Mouse (Mus musculus) kidney, adult 2 months (tissue): ENCODE data around the gene Krt87. TPM values are rescaled to one million over a fixed set of nuclear protein-coding genes. Genes with fewer than 3 reads are reported as not detected.

Source experiments
- DNase-seq: peaks from one replicate; pipeline ENCODE4 v3.0.0; 2021
- H3K27ac ChIP-seq: fragments of 200-500 bp; 2 replicates; pipeline ENCODE4 v1.5.1; 2012; ENCODE audit warnings: low read depth, low read length, control low read depth, inconsistent platforms; ENCODE audit not compliant: insufficient read depth
- H3K27me3 ChIP-seq: fragments of 200-500 bp; replicated peaks from 2 replicates; pipeline ENCODE4 v1.6.1; 2012; ENCODE audit warnings: mild to moderate bottlenecking, moderate library complexity, low read length, inconsistent platforms; ENCODE audit not compliant: control insufficient read depth, insufficient read depth
- H3K36me3 ChIP-seq: fragments of 200-500 bp; 2 replicates; pipeline ENCODE4 v1.6.1; 2012; ENCODE audit warnings: mild to moderate bottlenecking, moderate library complexity, low read length, inconsistent platforms; ENCODE audit not compliant: control insufficient read depth, insufficient read depth
- H3K4me1 ChIP-seq: fragments of 200-500 bp; 2 replicates; pipeline ENCODE4 v1.6.1; 2011; ENCODE audit warnings: low read length; ENCODE audit not compliant: control insufficient read depth, insufficient read depth
- H3K4me3 ChIP-seq: fragments of 200-500 bp; 2 replicates; pipeline ENCODE4 v1.5.1; 2011; ENCODE audit warnings: mild to moderate bottlenecking, low read depth, low read length, control low read depth; ENCODE audit not compliant: insufficient read depth
- CTCF ChIP-seq: fragments of 200-500 bp; conservative IDR thresholded peaks from 2 replicates; pipeline ENCODE4 v1.5.1; 2011; ENCODE audit warnings: low read depth, mild to moderate bottlenecking, control low read depth, low read length, moderate library complexity, mixed read lengths; ENCODE audit not compliant: insufficient read depth, insufficient read length
- POLR2A ChIP-seq: fragments of 200-500 bp; IDR thresholded peaks from one replicate; pipeline ENCODE4 v1.6.1; 2011; ENCODE audit warnings: low read depth, low read length, control low read depth
- WGBS: fragments of 180-500 bp; shearing (Covaris S2); methylation state at CpG from one replicate; pipeline ENCODE4 v1.1.7; 2018; 5-methylcytosine and 5-hydroxymethylcytosine counted together
- polyA plus RNA-seq: library from polyadenylated mRNA; depleted of rRNA; stranded (reverse); fragments of >200 nt; gene quantifications from 2 replicates; pipeline ENCODE4 v1.2.3, GENCODE M21; 2012

Gene Krt87
- polyA plus RNA-seq, 1 experiment = not detected

GRCm38 (mm10) chr15:101420903-101421302 lies 17.7 kb downstream of the Krt87 start:
- Histone ChIP-seq H3K36me3 (no peaks in the 10 kb centered on the region), H3K27me3 (no peaks in the 10 kb centered on the region), H3K4me3 (no peak overlapping the region), H3K4me1 (no peaks in the 10 kb centered on the region; the same call in 1 of the 2 replicates), H3K27ac (no peak overlapping the region)
- TF ChIP-seq POLR2A (no peak), CTCF (no peak)
- 55% methylated on average over 6 of the region's 6 CpGs for WGBS
- DNase-seq = peak; percentile 6

GRCm38 (mm10) chr15:101418950-101419349 lies 19.7 kb downstream of the Krt87 start:
- WGBS = 79% methylated on average over 4 of the region's 4 CpGs
- no peaks in the 10 kb centered on the region; the same call in 1 of the 2 replicates for H3K4me1 ChIP-seq
- DNase-seq = no peak
- TF ChIP-seq POLR2A = no peak
- no peaks in the 10 kb centered on the region for H3K27me3 ChIP-seq
- no peaks in the 10 kb centered on the region for H3K36me3 ChIP-seq
- H3K27ac ChIP-seq = no peak overlapping the region
- H3K4me3 ChIP-seq = no peak overlapping the region

- whole genome bisulfite sequencing = 53% methylated on average over 11 of the region's 11 CpGs
- H3K36me3 ChIP-seq = no peaks in the 10 kb centered on the region
- peak; percentile 2 for DNase-seq
- H3K4me3 ChIP-seq = no peak overlapping the region
- no peak for TF ChIP-seq POLR2A
- no peak for TF ChIP-seq CTCF
- H3K27me3 ChIP-seq = no peaks in the 10 kb centered on the region
- no peak overlapping the region for H3K27ac ChIP-seq
- peaks cover 3% of the 10 kb centered on the region; the same call in 1 of the 2 replicates for H3K4me1 ChIP-seq
Measured at GRCm38 (mm10) chr15:101414807-101415565, 23.6 kb downstream of the Krt87 start.

DNA sequence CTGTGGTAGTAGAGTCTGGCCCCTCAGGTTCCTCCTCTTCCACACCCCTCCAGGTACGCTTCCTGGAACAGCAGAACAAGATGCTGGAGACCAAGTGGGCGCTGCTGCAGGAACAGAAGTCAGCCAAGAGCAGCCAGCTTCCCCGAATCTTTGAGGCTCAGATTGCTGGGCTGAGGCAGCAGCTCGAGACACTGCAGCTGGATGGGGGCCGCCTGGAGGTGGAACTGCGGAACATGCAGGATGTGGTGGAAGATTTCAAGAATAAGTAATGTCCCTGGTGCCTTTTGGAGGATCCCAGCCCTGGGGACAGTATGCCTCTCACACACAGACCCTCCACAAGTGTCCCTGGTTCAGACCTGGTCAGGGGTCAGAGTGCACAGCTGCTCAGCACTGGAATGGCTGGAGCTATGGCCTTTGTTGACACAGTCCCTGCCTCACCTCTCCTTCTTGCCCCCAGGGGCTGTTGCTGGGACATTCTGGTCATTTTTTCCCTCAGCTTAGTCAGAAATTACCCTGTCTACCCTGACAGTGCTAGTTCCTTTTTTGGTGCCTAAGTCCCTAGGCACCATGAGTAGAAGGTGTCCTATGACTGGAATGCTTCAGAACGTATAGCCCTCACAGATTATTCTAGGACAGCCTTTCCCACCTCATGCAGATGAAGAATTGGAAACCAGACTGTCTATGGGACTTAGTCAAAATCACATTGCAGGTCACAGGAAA lies 24.5 kb downstream of the Krt87 start:
- 49% methylated on average over 7 of the region's 7 CpGs for WGBS
- TF ChIP-seq POLR2A = no peak
- no peak for TF ChIP-seq CTCF
- Histone ChIP-seq H3K4me3 (0 out of 2 replicates have a peak overlapping the region, but pooled peaks have one; percentile 55), H3K27ac (0 out of 2 replicates have a peak overlapping the region, but pooled peaks have one; percentile 6), H3K36me3 (no peaks in the 10 kb centered on the region), H3K27me3 (no peaks in the 10 kb centered on the region), H3K4me1 (peaks cover 3% of the 10 kb centered on the region; the same call in 1 of the 2 replicates)
- DNase-seq = peak; percentile 31

GRCm38 (mm10) chr15:101412188-101412587 lies 26.4 kb downstream of the Krt87 start:
- peak overlapping the region; percentile 97 for H3K27ac ChIP-seq

DNA sequence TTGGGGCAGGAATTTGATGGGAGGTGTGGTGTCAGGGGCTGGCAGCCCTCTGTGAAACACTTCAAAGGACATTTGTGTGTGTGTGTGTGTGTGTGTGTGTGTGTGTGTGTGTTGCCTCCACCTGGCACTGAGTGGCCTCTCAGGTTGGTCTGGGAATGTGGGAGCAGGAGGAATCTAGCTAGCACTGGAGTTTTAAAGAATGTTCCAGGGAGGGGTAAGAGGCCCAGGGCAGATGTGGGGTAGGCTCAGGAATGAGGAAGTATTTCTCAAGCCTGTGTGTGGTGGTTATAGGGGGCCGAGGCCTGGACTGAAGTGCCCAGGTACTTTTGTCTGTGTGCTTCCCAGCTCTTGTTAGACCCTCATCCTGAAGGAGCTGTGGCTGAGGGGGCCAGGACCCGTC lies 27.8 kb downstream of the Krt87 start, which contains the start of gene Krt7:
Gene Krt7, plus strand, starts transcription at position 269 of the 400 bp plus-strand sequence.
- 32% methylated on average over 2 of the region's 2 CpGs for WGBS
- TF ChIP-seq CTCF = no peak
- TF ChIP-seq POLR2A = peak; percentile 18
- H3K27me3 ChIP-seq = no peaks in the 10 kb centered on the region
- no peaks in the 10 kb centered on the region for H3K36me3 ChIP-seq
- DNase-seq = peak; percentile 77
- H3K4me3 ChIP-seq = peak within 1 kb of the TSS; percentile 59
- H3K4me1 ChIP-seq = peaks cover 3% of the 10 kb centered on the region; the same call in 1 of the 2 replicates
- H3K27ac ChIP-seq = peak within 1 kb of the TSS; percentile 97

More at GRCm38 (mm10) chr15:101412188-101412587, 26.4 kb downstream of the Krt87 start:
- H3K4me3 ChIP-seq = peak overlapping the region; percentile 59
- peak; percentile 83 for DNase-seq
- no peaks in the 10 kb centered on the region for H3K36me3 ChIP-seq
- peaks cover 3% of the 10 kb centered on the region; the same call in 1 of the 2 replicates for H3K4me1 ChIP-seq
- TF ChIP-seq POLR2A = peak; percentile 51
- TF ChIP-seq CTCF = no peak
- no peaks in the 10 kb centered on the region for H3K27me3 ChIP-seq
- 19% methylated on average over 31 of the region's 31 CpGs for WGBS

DNA sequence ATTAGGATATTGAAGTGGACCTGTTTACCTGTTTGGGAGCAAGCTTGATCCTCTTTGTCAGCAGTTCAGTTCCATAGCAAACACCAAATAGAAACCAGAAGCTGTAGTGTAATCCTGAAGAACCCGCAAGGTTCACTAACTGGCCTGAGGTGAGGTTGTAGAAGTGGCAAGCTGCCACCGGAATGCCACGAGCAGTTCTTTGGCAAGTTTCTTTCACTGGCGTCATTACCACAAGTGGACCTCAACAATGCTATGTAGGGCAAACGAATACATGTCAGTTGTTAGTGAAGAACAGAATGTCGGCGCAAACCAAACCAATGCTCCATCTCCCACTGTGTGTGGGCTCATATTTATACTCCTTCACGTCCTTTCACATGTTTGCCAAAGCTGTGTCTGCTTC lies 40.3 kb downstream of the Krt87 start:
- DNase-seq = peak; percentile 51
- no peaks in the 10 kb centered on the region for H3K27me3 ChIP-seq
- H3K27ac ChIP-seq = no peak overlapping the region
- WGBS = 61% methylated on average over 8 of the region's 8 CpGs
- TF ChIP-seq POLR2A (no peak), CTCF (no peak)
- no peaks in the 10 kb centered on the region for H3K36me3 ChIP-seq
- H3K4me1 ChIP-seq = no peaks in the 10 kb centered on the region; the same call in 1 of the 2 replicates
- no peak overlapping the region for H3K4me3 ChIP-seq
